Mouse (Mus musculus) Patski (cell line): Measurements from ENCODE around the gene 3110001I22Rik. TPM values are rescaled to one million over a fixed set of nuclear protein-coding genes. Genes with fewer than 3 reads are reported as not detected.
"Not testable (repeated sequence)": the region's sequence is repeated elsewhere in the genome, so short reads cannot be mapped to it uniquely, and the experiment has no call there.

ENCODE experiments used
- ATAC-seq: fragments of 100-300 bp; one replicate; pipeline ENCODE4 v1.8.0; 2021
- CTCF ChIA-PET: fragments of 350-600 bp; sonication (Branson Sonifier 250); formaldehyde crosslinking; loops from one replicate; lab custom pipeline; 2022; ENCODE audit warnings: inconsistent platforms; lab: Charles Lee
- POLR2A ChIA-PET: fragments of 350-600 bp; sonication (Branson Sonifier 250); formaldehyde crosslinking; loops from one replicate; lab custom pipeline; 2022; ENCODE audit warnings: antibody characterized with exemption, inconsistent platforms; lab: Charles Lee
- DNase-seq: peaks from one replicate; pipeline ENCODE4 v3.0.0-alpha.2; 2011; ENCODE audit warnings: low read depth, low spot score
- H3K27me3 ChIP-seq: fragments of 371-371 bp; one replicate; pipeline ENCODE4 v1.5.1; 2021
- CTCF ChIP-seq: fragments of 100-300 bp; IDR thresholded peaks from one replicate; pipeline ENCODE4 v1.5.1; 2021
- in situ Hi-C: fragments of 300-500 bp; cut with MboI; formaldehyde crosslinking; loops from 3 replicates; pipeline ENCODE4 v1.11.1; 2018; ENCODE audit warnings: low pct_unique_long_range_greater_than_20kb, mixed read lengths
- polyA plus RNA-seq: library from polyadenylated mRNA; unstranded; gene quantifications from one replicate; pipeline ENCODE4 v1.2.3, GENCODE M21; 2021

3110001I22Rik gene
- polyA plus RNA-seq, result 5.5 TPM

DNA sequence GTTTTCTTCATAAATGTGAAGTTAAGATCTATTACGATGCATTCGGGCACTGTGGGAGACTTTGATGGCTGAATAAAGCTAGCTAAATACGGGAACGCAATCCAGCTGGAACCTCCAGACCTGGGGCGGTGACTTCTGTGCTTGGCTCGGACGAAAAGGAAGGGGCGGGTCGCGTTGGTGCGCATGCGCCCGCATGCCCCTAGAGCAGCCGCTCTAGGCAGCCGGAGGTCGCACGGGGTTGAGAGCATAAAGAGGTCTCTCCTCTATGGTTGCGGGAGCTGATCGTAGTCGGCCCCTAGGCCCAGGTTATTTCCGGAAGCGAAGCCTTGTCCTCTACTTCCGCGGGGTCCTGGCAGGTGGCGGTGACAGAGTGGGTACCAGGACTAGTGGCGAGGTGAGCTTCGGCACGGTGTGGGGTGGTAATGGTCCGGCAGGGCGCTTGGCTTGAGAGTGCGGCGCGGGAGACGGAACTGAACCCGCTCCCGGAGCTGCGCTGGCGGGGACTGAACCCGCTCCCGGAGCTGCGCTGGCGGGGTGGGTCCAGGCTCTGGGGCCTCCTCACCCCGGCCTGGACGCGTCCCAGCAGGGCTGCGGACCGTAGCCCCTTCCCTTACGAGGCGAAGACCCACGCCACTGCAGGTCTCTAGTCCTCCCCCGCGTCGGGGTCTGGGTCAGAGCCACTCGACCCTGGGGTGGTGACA lies at the start of gene 3110001I22Rik, which contains the start of gene Bfar:
3110001I22Rik (plus strand) TSS at position 245 of the 701 bp plus-strand sequence.
Bfar (plus strand) TSS at position 174 of the 701 bp plus-strand sequence.
- no peaks in the 10 kb centered on the region for H3K27me3 ChIP-seq
- in situ Hi-C loops, result no loop called here
- TF ChIP-seq CTCF, result no peak
- POLR2A ChIA-PET, result interaction anchor here (1.4 kb wide), 2 partner anchors 47 to 62 kb away, joined by 3 read pairs; no protein-coding TSS in a partner anchor
- CTCF ChIA-PET, result interaction anchor here (1.9 kb wide), 1 partner anchor 62 kb away, joined by 8 read pairs; no protein-coding TSS in a partner anchor
- ATAC-seq, result peak; percentile 77
- peak; percentile 64 for DNase-seq

- DNase-seq, result no peak
- no peak for ATAC-seq
- peak; percentile 52 for TF ChIP-seq CTCF
- CTCF ChIA-PET, result interaction anchor here (1.4 kb wide), 1 partner anchor 8 kb away, joined by 3 read pairs; no protein-coding TSS in a partner anchor
- no peaks in the 10 kb centered on the region for H3K27me3 ChIP-seq
- in situ Hi-C loops, result loop anchor here (10.0 kb wide), 1 partner anchor 514 kb away; no protein-coding TSS in a partner anchor
- POLR2A ChIA-PET, result no interaction called here
These were observed 43.4 kb upstream of the 3110001I22Rik start for GRCm38 (mm10) chr16:13628345-13628744.

- CTCF ChIA-PET, in situ Hi-C loops, ATAC-seq, H3K27me3 ChIP-seq, POLR2A ChIA-PET, DNase-seq: not testable (repeated sequence)
- peak; percentile 52 for TF ChIP-seq CTCF
These were observed 33.5 kb upstream of the 3110001I22Rik start for GRCm38 (mm10) chr16:13638198-13638597.

DNA sequence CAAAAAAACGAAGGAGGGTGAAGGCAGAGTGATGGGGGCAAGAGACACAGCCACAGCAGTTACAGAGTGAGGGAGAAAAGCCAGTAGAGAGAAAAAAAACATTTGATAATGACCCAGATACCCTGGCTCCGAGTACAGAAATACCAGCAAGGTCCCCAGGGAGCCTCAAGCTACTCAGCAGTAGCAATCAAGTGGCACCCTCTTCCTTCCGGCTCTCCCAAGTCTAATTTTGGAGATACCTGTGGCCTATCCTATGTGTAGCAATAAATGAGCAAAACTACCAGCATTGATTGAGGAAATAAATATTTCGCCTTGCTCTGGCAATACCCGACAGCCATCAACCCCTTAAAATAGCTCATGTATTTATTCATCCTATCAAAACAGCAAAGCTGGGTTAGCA lies 32.2 kb upstream of the 3110001I22Rik start:
- no peak for TF ChIP-seq CTCF
- ChIA-PET CTCF (interaction anchor here (1.8 to 2.2 kb wide), 2 partner anchors 8 to 94 kb away, joined by 4 to 9 read pairs; no protein-coding TSS in a partner anchor), POLR2A (no interaction called here)
- no peaks in the 10 kb centered on the region for H3K27me3 ChIP-seq
- ATAC-seq, result no peak
- DNase-seq, result no peak
- in situ Hi-C loops, result no loop called here

DNA sequence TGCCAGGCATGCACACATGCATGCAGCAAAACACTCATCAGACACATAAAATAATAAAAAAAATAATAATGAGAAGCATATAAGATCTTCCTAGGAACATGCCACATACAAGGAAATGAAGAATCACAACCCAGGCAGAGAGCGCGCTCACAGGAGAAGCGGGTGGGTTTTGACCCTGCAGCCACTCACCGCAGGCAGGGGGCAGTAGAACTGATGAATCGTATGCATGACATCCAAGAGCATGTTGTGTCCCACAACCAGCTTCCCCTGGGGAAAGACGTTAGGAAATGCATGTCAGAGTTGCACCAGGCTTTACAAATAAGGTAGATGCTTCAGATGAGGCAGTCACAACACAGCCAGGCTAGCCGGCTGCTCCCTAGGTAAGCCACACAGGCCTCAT lies 31.7 kb upstream of the 3110001I22Rik start:
- DNase-seq (no peak), ATAC-seq (no peak)
- no peak for TF ChIP-seq CTCF
- H3K27me3 ChIP-seq, result no peaks in the 10 kb centered on the region
- in situ Hi-C loops, result no loop called here
- ChIA-PET CTCF (interaction anchor here (0.9 to 2.2 kb wide), 3 partner anchors 9 to 106 kb away, joined by 3 to 9 read pairs (median 4); no protein-coding TSS in a partner anchor), POLR2A (no interaction called here)

DNA sequence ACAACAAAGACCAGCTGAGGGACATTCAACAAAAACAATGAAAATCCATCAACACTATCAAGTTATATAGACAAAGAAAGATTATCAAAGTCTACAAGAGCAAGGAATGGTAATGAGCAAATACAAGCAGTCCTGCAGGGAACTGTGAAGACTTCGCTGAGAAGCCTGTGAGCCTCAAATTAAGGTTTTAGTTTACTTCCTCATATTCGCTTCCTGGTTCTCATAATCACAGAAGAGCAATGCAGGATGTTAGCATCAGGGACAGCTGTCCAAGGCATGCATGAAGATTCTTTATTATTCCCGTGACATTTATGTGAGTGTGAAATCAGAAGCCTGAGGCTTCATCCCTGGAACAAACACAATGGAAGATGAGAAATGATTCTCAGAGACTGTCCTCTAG lies 27.3 kb upstream of the 3110001I22Rik start:
- DNase-seq (no peak), ATAC-seq (no peak)
- POLR2A ChIA-PET, result no interaction called here
- TF ChIP-seq CTCF, result no peak
- CTCF ChIA-PET, result no interaction called here
- in situ Hi-C loops, result no loop called here
- H3K27me3 ChIP-seq, result no peaks in the 10 kb centered on the region

DNA sequence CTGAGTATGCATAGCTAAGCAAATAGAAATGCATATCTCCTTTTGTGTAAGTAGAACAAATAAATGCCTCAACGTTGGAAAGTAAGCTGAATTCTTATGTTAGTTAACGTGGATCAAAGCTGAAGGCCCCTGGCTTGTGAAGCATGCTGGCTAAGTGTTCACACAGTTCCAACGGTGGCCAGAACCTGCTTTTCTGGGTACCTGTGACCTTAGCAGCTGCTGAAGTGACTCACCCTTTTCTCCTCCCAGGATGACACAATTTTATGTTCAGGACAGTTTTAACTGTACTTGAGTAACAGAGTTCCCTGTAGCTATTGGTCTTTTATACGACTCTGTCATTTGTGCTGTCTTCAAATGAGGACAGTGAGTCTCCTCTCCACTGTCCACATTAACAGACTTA lies 25.8 kb upstream of the 3110001I22Rik start:
- no peak for ATAC-seq
- POLR2A ChIA-PET, result no interaction called here
- in situ Hi-C loops, result no loop called here
- TF ChIP-seq CTCF, result no peak
- no peak for DNase-seq
- CTCF ChIA-PET, result interaction anchor here (1.1 kb wide), 1 partner anchor 12 kb away, joined by 3 read pairs; no protein-coding TSS in a partner anchor
- H3K27me3 ChIP-seq, result no peaks in the 10 kb centered on the region

DNA sequence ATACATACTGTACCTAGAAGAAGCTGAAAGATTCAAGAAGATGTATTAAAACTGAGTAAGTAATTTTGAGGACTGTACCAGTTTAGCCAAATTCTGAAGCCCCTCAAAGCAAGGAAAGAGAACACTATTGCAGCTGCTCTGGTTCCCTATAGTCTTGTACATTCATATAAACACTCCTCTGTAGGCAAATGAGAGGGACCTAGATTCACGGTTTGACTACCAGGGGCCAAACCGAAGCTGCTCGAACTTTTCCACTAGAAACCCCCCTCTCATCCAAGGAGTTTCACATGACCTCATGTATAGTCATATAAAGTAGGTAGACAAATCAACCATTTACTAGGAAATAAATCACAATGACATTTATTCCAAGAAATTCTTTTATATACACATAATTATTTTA lies 12.8 kb upstream of the 3110001I22Rik start:
- TF ChIP-seq CTCF, result no peak
- ChIA-PET CTCF (no interaction called here), POLR2A (interaction anchor here (1.1 kb wide), 1 partner anchor 8 kb away, joined by 3 read pairs; no protein-coding TSS in a partner anchor)
- no peaks in the 10 kb centered on the region for H3K27me3 ChIP-seq
- in situ Hi-C loops, result no loop called here
- DNase-seq (no peak), ATAC-seq (no peak)

DNA sequence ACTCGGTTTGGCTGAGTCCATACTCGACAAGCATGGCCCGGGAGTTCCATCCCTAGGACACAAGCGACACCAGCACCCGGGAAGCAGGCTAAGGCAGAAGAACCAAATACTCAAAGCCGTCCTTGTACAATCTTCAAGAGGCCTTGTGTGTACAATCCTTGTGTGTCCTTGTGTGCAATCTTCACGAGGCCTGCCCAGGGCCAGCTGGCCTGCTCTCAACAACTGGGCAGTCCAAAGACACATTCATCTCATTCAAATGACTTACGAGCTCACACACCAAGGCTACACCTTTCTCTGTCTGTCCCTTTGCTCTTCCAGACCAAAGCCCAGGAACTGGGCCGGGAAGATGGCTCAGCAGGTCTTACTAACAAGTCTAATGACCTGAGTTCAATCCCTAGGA lies 11.0 kb upstream of the 3110001I22Rik start:
- in situ Hi-C loops, result no loop called here
- no peak for ATAC-seq
- CTCF ChIA-PET, result no interaction called here

GRCm38 (mm10) chr16:13667878-13668343 lies 3.8 kb upstream of the 3110001I22Rik start, which contains the start of gene Parn:
Gene Parn (minus strand): TSS chr16:13668170.
- ChIA-PET POLR2A (interaction anchor here (0.6 to 1.0 kb wide), 3 partner anchors 49 to 143 kb away, joined by 3 read pairs; no protein-coding TSS in a partner anchor), CTCF (interaction anchor here (2.0 kb wide), 1 partner anchor 11 kb away, joined by 6 read pairs; no protein-coding TSS in a partner anchor)
- in situ Hi-C loops, result no loop called here
- no peaks in the 10 kb centered on the region for H3K27me3 ChIP-seq
- DNase-seq (no peak), ATAC-seq (peak; percentile 65)
- no peak for TF ChIP-seq CTCF

More for the DNA sequence above, 11.0 kb upstream of the 3110001I22Rik start:
- DNase-seq, result no peak
- POLR2A ChIA-PET, result no interaction called here
- H3K27me3 ChIP-seq, result no peaks in the 10 kb centered on the region
- TF ChIP-seq CTCF, result no peak
